Mouse (Mus musculus): ENCODE measurements at regions not wholly inside any gene's neighbourhood (a gene's known extent, or its start where the extent isn't known, plus 50 kb on each side); places are given as distances from the start of the nearest gene placed in this dataset.

- no peak for DNase-seq
Measured at GRCm38 (mm10) chrX:11926868-11927535, 233.2 kb downstream of the Bcor start.

- no peak for DNase-seq
Measured at GRCm38 (mm10) chrX:11929448-11929847, 230.7 kb downstream of the Bcor start.

GRCm38 (mm10) chrX:11931432-11931831, 228.7 kb downstream of the Bcor start:
- DNase-seq, result no peak

- peak; percentile 72 to 85 for DNase-seq
Measured at GRCm38 (mm10) chrX:11935337-11935736, 224.8 kb downstream of the Bcor start.

- no peak for DNase-seq
Measured at GRCm38 (mm10) chrX:11940246-11940645, 219.9 kb downstream of the Bcor start.

GRCm38 (mm10) chrX:11943367-11943766, 216.8 kb downstream of the Bcor start:
- peak; percentile 32 to 51 for DNase-seq

- DNase-seq, result no peak
Measured at GRCm38 (mm10) chrX:11944574-11944973, 215.6 kb downstream of the Bcor start.

GRCm38 (mm10) chrX:11945280-11945679, 214.9 kb downstream of the Bcor start:
- no peak for DNase-seq

- DNase-seq, result peak; percentile 48 to 65
Measured at GRCm38 (mm10) chrX:11952193-11952592, 208.0 kb downstream of the Bcor start.

GRCm38 (mm10) chrX:11956194-11956593, 204.0 kb downstream of the Bcor start:
- peak; percentile 31 to 52 for DNase-seq

GRCm38 (mm10) chrX:11957011-11957410, 203.1 kb downstream of the Bcor start:
- no peak for DNase-seq

GRCm38 (mm10) chrX:11959871-11960552, 200.1 kb downstream of the Bcor start:
- no peak for DNase-seq

GRCm38 (mm10) chrX:11961350-11961749, 198.8 kb downstream of the Bcor start:
- no peak for DNase-seq

- no peak for DNase-seq
Measured at GRCm38 (mm10) chrX:11964428-11964827, 195.7 kb downstream of the Bcor start.

- DNase-seq, result no peak
Measured at GRCm38 (mm10) chrX:11978679-11979078, 181.5 kb downstream of the Bcor start.

- no peak for DNase-seq
Measured at GRCm38 (mm10) chrX:11983276-11983675, 176.9 kb downstream of the Bcor start.
